Mouse (Mus musculus) Muller cell, postnatal 12 days (primary cell): ENCODE measurements at regions not wholly inside any gene's neighbourhood (a gene's known extent, or its start where the extent isn't known, plus 50 kb on each side); places are given as distances from the start of the nearest gene placed in this dataset.

Experiments
- DNase-seq: peaks from one replicate; pipeline ENCODE4 v3.0.0-alpha.2; 2015; ENCODE audit errors: inconsistent ontology term

DNA sequence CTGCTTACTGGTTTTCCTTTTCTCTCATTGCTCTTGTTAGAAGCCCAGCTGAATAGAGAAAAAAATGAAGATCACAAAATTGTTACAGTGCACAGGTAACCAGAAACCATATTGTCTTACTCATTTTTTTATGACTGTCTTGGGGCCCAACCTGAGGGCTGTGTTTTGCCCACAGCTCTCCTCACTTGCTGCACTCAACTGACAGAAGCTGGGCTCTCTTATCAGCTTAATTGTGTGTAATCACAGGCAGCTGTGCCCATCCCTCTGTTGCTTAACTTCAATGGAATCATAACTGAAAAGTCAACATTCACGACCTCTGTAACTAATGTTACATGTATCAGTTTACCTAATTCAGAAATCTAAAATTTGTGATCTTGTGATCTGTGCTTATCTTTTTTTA lies 95.1 kb upstream of the Ankrd50 start:
- no peak for DNase-seq

DNA sequence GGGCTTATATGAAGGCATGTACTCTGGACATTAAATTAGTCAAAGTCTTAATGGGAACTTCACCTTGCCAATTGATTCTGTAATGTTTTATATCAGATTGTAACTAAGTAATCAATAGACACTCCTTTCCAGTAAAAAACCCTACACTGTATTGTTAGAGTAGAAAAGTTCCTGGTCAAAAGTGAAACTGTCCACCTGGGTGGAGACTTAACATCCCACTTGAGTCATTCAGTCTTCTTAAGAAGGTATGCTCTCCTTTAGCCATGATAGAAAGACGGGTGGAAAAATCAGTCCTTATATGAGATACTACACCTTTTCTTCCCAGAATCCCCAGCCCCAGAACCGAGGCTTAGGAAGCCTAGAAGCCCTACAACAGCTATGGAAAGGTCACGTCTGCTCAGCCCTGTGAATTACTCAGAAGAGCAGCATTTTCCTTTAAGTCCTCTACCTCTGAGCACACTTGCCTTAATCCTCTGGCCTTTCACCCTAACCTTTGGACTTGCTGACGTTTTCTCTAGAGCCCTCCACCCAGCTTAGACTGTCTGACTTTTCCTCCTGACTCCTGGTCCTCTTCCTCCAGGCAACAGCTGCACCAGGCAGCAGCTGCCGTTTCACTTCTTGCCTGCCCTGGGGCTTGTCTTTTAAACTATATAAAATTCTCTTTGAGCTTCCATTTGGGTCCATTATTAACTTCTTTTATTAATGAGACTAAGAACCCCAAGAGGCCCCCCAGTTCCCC lies 93.4 kb upstream of the Ankrd50 start:
- DNase-seq = no peak

DNA sequence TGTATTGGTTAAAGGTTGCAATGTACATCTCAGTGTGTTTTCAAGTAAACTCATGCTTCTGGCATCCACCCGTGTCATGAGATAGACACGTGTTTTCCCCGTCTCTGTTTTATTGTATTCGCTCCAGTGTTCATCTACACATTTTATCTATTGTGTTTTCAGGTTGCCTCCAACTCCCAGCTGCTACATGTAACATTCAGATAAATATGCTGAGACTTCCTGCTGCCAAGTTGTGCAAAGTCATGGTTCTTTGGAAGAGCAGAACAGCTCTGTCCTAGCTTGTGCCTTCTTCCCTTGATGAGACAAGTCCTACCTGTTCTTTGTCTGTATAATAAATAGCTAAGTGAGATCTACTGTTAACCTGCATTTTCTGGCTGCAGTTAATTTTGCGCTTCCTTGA lies 89.0 kb upstream of the Ankrd50 start:
- no peak for DNase-seq

DNA sequence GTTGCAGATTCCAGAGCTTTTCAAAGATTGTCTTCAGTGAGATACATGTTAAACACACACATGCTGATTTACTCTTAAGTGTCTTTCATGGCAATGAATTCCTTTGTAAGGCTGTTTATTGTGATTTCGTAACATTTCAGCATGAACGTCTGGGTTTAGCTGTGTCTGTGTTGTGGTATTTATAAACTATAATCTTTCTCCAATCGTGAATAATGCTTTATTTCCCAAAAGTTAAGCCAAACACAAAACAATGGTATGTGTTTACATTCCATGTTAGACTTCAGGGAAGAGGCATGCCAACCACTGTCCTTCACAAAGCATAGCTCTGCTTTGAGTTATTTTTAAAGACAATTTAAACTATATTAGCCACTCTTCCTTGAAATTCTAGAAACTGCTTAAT lies 87.5 kb upstream of the Ankrd50 start:
- DNase-seq = peak; percentile 8

DNA sequence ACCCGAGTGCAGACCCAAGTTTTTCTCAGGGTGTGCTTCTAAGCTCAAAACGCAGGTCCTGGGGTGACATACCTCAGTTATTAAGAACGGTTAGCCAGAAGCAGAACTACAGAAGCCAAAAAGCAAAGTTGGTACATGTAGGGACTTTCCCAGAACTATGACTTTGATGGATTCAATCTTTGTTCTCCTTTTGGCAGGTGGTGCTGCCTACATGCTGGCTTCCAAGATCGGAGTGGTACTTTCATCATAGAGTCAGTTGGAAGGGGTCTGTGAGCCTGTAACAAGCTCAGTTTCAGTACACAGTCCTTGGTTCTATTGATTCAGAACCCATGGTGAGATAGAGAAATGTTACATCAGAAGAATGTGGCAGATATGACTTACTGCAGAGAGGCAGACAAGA lies 86.6 kb upstream of the Ankrd50 start:
- no peak for DNase-seq

DNA sequence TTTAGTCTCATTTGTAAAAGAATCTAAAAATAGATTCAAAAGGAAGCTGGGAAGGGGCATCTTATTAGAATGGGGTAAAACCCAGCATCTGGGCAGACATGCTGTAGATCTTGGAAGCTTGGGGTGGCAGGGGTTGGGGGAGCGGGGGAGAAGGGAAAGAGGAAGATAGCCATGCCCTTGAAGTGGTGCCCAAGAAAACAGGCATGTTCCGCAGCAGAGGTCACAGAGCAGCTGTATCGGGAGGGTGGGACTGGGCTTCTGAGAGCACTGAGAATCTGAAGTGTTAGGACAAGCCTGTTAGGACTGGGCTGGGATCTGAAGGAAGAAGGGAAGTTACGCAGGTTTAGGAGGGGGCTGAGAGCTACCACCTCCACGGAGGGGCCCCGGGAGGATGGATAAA lies 84.4 kb upstream of the Ankrd50 start:
- DNase-seq = no peak

DNA sequence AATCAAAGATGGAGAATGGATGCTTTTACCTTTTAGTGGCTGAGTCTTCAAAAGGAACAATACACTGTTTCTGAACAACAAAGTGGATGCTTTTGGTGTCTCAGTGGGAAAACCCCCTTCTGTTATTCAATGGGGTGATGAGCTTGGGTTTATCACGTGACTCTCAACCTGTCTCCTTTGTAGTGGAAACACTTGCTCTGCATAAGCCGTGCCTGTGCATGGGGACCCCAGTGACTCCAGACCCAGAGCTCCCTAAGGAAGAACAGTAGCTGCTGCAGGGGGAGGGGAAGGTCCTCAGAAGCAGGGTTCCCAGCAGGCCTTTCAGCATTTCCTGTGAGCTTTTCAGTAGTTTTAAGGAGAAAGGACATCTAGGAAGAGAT lies 83.9 kb upstream of the Ankrd50 start:
- no peak for DNase-seq

DNA sequence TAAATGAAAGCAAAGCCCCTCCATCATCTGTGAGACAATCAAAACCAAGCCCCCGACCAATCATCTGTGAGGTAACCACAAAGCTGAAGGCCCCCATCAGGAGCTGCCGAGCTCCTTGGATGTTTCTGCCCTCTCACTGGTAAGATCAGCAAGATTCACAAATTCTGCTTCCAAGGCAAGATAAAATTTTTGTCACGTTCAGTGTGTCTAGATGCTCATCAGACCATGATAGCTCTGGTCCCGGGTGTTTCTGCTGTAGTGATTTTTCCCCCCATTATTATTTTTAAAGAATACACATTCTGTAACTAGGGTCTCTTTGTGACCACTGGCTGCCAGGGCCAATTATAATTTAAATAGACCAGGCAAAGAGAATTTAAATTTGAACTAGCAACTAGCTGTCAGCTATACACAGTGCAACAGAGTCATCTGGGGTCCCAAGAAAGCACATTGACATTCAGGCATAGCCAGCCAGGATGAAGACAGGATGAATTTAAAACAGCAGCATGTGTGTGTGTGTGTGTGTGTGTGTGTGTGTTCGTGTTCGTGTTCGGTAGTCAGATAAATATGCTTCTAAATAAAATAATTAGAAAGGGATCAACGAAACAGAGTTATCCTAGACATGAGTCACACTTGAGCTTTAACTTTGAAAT lies 83.4 kb upstream of the Ankrd50 start:
- DNase-seq = no peak

DNA sequence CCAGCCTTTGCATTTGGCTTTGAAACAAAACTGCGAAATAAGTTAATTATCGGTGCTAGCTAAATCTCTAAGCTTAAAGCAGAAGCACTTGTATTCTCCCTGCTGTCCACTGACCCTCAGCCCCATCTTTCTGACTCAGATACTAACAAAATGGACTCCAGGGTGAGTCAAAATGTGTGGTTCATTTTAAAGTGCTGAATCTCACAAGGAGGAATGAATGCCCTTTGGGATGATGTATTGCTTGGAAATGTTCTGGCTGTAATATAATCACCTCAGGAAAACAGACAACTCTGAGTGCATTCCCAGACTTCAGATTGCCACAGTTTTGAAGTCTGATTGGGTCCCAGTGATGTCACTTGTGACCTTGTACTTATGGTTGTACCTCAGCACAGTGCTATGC lies 81.9 kb upstream of the Ankrd50 start:
- peak; percentile 43 for DNase-seq

DNA sequence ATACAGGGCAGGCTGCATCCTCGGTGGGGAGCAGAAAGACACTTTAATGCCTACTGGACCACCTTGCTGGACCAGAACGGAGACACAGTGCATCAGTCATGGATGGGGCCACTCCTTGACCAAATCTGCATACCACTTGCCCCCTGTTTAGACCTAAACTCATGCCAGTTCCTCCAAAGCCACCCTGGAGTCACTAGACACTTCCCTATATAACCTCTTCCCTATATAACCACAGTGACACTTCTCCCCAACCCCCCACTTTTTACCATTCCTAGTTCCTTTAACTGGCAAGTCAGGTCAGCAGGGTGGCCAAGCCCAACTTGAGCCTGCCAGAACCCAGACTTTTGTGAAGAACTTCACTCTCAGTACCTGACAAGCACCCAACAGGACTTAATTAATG lies 80.2 kb upstream of the Ankrd50 start:
- no peak for DNase-seq

DNA sequence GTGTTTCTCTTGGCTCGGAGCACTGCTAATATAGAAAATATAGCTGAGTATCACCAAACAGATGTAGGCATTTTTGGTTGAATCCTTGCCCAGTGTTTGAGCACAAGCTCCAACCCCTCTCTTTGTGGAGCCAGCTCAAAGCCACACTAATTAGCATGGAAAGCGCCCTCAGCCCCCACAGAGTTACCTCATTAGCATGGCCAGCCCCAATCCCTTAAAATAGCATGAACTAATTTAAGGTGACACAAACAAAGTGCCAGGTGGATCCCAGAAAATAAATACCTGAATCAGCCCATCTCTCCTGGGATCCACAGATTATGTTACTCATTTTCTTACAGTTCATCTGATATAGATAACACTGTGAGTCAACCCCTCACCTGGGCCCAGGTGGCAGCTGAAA lies 79.7 kb upstream of the Ankrd50 start:
- no peak for DNase-seq

DNA sequence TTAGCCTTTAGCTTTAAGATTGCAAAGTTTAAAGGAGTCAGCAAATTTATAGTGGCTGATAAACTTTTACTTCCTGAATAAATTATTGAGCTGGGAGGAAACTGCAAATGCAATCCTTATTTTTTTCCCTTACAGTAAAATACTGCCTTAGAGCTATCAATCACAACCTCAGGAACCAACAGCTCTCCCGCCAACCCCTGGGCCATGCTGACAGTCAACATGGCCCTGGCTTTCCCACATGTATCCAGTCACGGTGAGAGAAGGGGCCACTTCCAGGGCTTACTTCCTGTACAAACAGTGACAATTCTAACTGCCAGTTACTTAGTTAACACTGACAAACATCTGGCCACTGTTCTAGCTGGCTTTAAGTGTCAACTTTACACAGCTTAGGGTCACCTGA lies 76.5 kb upstream of the Ankrd50 start:
- no peak for DNase-seq

DNA sequence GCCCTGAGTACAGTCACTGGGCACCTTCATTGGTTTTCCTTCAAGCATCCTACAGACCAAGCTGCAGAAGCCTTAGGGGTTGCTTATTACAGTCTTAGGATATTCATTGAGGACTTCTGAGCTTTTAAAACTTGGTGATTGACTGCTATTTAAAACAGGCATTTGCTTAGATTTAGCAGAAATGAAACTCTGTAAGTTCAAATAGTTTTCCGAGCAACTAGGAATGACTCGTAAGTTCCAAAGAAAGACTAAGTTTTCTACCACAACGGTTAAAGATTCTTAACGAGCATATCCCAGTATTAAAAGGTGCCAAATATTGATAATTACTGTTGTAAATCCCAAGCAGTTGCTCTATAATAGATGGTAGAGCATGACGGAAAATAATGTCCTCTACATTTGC lies 71.3 kb upstream of the Ankrd50 start:
- DNase-seq = peak; percentile 0

DNA sequence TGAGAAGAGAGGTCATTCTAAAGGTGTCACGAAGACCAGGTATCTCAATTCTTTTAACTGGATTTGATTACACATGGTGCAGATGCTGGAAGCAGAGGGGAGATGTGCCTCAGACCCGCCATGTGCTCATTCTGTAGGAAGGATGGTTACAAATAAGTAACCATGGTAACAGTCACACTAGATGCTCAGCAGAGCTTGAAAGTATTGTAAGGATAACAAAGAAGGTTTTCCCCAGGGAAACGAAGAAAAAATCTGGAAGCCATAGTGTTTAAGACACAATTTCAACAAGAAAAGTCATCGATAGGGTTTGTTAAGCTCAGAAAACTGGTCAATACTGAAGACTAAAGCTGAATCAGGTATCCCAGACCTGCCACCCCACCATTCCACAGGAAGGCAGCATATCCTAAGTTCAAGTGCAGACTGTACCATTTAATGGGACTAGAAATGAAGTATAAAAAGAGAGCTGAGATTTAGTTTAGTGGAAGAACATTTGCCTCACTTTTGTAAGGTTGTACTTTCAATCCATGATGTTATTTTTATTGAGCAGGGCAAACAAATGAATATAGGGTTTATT lies 68.9 kb upstream of the Ankrd50 start:
- DNase-seq = no peak

DNA sequence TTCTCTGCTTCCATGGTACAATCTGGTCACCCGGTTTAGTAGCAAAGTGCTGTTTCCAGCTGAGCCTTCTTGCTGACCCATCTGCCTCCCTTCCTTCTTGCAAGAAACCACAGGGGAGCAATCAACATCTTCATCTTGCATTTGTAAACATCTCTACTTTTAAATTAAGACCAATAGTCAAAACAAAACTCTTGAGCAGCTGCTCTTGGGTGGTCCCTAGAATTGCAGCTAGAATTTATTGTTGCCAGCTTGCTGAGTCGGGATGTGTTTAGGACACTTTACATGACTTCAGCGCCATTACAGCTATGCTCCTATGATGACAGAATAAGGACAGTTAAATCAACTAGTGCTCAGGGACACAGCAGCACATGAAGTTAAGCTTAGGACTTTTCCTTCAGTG lies 62.4 kb upstream of the Ankrd50 start:
- DNase-seq = no peak

DNA sequence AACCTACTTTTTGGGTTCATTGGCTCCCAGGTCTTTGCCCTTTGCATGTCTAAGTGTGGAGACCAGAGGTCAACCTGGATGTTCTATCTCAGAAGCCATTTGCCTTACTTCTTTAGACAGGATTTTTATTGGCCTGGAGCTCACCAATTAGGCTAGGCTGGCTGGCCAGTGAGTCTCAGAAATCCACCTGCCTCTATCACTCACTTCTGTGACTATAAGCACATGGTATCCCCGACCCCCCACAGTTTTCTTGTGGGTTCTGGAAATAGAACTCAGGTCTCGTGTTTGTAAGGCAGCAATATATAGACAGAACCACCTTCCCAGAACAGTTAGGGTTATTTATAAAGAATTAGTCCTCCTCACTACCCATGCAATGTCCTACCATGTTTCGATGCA lies 60.9 kb upstream of the Ankrd50 start:
- no peak for DNase-seq

DNA sequence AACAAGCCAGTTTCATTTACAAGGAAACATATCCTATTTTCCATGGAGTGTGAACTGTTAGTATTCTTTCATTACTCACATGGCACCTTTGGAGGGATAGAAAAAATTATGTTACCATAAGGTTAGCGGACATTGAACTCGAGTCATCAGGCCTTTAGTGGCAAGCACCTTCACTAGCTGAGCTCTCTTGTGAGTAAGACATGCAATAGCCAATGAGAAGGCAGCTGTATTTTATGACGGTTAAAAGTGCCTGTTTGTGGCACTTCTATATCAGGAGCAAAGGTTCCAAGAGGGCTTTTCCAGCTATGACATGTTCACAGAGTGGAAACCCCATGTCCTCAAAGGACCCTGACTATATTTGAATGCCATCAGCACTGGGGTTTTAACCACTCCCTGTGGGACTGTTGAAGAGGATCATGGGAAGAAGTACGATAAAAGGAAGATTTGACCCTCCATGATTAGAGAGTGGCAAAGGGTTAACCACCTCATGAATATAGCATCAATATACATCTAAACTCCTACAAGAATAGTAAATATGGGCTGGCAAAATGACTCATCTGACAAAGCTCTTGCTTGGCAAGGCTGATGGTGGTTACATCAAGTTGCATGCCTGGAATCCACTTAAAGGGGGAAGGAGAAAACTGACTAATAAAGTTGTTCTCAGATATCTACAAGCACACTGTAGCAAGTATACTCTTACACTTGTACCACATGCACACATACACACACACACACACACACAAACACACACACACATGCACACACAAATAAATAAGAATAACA lies 60.3 kb upstream of the Ankrd50 start:
- DNase-seq = no peak

DNA sequence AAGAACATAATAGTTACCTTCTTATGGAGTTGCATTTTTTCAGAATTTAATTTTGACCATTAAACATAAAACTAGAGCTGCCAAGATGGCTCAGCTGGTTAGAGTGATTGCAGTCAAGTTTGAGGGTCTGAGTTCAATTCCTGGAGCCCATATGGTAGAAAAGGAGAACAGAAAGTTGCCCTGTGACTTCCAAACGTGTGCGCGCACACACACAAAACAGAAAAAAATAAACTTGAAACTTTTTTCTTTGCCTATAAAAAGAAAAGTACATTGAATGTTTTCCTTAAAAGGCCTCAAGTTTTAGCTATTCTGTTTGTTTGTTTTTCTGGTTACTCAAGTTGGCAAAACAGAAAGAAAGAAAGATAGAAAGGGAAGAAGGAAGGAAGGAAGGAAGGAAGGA lies 59.2 kb upstream of the Ankrd50 start:
- DNase-seq = no peak

DNA sequence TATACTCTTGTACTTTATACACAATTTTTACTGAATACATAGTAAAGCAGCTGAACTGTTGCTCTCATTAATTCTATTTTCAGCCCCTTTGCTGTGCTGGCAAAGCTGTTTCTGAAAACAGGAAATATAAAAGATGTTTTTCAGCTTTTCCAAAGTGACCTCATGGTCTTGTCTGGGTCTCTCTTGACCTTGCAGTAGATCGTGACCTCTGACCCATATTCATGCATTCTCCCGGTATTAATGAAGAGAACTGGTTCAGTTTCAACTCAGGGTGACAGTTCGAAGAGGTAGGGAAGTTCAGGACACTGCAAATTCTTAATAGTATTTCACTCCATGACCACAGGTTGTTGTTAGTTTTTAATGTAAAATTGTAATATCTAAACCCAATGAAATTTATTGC lies 56.7 kb upstream of the Ankrd50 start:
- DNase-seq = no peak

DNA sequence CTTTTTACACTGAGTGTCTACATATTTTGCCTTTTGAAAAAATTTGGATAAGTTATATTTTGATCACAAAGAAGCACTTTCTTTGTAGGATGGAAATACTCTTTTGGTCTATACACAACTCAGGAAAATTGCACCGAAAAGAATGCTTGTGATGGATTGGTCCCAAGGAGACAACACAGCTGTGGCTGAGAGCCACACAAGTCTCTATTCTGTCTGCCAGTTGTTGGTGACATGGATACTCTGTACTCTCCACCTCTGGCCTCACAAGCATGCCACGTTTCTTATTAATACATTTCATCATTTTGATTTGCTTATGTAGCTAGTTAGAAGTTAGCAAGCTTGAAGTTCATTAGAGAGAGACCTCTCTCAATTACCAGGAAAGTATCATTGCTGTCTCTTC lies 53.7 kb upstream of the Ankrd50 start:
- DNase-seq = no peak

DNA sequence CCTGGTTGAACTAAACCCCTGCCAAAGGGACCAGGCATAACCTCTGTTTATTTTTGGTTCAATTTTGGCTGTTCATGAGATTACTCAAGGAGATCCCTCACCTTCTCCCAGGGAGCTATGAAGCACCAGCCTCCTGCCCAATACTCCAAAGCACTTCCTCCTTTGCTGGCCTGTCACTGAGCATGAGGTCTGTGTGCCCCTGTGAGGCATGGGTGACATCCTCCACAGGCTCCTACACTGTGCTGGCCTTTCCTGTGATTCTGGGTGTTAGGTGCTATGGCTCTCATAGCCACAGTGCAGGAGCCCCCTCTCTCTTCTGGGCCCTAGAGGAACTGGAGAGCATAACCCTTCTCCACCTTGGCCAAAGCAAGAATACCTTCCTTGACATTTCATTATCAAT lies 53.1 kb upstream of the Ankrd50 start:
- DNase-seq = no peak
